Mouse (Mus musculus) c-Kit-negative CD71-positive TER-119-positive erythroid progenitor cells, embryonic 14.5 days (primary cell): ENCODE measurements around the gene S100a7a.

Source experiments
- DNase-seq: peaks from one replicate; pipeline ENCODE4 v3.0.0-alpha.2; 2013; ENCODE audit warnings: low read depth, low spot score

Gene S100a7a

DNA sequence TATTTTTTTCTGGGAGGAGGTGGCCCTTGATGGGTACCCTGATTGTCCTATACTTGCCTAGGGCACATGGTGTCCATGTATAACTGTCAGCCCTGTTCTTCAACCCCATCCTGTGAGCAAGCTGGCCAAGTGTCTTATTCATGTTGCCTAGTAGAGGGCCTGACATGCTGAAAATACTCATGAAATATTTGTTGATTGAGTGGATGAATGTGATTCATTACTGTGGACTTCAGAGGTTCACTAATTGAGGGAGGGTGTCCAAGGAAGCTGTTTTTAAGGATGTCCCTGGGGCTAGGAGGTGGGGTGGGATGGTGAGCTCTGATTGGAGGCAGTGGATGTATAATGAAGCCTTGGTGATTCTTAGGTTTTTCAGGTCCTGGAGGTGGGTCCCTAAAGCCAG is at the start of gene S100a7a:
Gene S100a7a (plus strand): TSS at position 301 of the 400 bp plus-strand sequence.
- no peak for DNase-seq

DNA sequence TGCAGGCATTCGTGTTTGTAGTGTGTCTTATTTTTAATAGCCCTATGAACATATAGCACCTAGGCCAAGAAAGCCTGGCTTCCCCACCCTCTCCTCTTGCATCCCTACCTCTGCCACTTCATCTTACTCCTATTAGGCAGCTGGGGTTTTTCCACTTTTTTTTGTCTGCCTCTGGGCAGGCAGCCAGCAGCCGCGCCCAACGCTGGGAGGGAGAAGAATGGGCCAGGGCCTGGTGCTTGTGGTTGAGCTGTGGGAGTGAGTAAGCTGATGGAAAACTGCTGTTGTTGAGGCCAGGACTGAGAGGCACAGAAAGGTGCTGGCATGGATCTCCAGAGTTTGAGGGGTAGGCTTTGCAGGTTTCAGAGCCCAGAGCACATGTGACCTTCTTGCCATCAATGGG is 49.4 kb upstream of the S100a7a start:
- no peak for DNase-seq

DNA sequence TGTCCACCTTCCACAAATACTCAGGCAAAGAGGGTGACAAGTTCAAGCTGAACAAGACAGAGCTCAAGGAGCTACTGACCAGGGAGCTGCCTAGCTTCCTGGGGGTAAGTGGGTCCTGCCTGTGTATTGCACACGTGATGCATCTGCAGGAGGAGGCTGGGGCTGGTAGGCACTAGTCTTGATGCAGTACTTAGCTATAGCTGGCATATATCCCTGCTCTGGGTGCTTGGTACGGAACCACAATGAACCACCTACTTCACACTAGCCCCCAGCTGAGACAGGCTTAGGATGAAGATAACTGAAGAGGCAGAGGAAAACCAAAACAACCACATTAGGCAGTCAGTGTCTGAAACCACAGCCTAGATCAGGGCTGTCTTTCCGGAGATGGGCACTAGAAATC is 48.8 kb upstream of the S100a7a start:
- DNase-seq: no peak

DNA sequence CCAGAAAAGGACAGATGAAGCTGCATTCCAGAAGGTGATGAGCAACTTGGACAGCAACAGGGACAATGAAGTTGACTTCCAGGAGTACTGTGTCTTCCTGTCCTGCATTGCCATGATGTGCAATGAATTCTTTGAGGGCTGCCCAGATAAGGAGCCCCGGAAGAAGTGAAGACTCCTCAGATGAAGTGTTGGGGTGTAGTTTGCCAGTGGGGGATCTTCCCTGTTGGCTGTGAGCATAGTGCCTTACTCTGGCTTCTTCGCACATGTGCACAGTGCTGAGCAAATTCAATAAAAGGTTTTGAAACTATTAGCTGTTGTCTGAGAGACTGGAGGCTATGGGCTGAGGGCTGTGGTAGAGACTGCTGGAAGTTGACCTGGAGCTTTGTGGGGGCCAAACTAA is 48.1 kb upstream of the S100a7a start:
- DNase-seq: no peak

DNA sequence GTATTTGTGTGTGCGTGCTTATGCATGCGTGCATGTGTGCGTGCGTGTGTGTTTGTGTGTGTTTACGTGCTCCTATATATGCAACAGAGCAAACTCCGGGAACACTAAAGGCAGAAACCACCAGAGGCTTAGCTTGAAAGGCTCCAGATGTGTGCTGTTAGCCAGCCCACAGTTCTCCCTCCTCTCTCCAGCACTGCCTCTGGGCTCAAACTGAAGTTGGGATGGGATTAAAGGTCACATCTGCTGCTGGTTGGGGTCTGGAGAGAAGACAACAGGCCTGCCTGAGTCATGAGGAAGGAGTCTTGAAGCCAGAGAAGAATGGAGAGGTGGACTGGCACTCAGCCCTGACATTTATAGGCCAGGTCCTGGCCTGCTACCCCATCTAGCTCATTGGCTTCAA is 47.6 kb upstream of the S100a7a start:
- DNase-seq: no peak

DNA sequence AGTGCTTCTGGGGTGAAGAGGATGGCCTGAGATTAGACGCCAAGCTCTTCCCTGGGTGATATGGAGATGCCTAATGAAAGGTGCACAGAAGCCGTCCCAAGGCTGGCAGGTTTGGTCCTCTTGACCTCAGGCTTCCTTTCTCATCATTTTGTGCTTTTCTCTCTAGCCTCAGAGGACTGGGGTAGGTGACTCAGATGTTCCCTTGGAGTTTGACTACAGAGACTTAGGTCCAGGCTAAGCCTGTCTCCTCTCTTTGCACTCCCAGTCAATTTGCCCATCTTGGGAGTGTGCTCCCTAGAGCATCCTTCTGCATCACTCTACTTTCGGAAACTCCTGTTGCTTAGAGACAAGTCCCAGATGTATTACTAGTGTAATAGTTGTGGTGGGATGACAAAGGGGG is 46.5 kb upstream of the S100a7a start:
- DNase-seq: no peak

DNA sequence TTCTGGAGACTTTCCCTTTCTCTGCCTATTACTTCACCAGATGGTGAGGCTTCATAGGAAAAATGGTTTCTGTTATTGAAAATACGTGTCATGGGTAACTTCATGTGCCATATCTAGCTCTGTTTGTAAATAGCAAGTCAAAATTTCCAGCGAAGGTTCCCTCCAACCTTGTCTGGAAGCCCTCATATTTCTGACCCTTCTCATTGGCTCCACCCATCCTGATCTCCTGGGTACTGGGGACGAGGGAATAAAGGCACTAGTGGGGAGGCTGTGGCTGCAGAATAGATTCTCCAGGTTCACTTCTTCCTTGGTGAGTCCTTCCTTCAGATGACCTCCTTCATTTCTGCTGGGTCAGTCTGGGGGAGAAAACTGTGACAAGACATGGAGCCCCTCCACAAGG is 45.6 kb upstream of the S100a7a start, which contains the start of gene S100a5:
Gene S100a5 (plus strand): TSS at position 301 of the 400 bp plus-strand sequence.
- DNase-seq: no peak

DNA sequence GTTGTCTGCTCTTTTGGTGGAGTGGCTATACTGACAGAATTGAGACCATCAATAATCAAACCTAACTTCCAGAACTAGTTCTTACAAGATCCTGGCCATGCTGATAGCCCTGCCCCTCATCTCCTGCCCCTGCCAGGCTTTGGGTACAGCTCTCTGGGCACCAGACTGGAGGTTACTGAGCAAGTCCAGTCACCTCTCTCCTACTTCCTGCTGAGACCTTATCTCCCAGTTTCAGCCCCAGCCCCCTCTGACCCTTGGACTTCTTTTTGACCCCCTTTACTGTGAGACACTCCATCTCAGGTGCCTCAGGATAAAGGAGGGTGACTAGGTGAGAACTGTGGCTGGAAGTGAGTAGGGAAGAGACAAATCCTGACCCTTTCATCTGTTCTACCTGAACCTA is 44.7 kb upstream of the S100a7a start:
- DNase-seq: no peak

DNA sequence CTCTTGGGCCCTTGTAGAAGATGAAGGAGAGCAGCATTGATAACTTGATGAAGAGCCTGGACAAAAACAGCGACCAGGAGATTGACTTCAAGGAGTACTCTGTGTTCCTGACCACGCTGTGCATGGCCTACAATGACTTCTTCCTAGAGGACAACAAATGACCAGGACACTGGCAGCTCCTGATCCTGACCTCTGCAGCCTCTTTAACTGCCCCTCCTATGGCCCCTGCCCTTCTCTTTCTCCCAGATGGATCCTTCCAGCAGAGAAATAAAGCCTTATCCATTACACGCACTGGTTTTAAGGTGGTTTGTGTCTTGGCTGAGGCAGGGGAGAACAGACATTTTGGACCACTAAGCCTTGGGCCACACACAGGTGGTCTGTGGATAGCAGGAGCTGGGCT is 42.3 kb upstream of the S100a7a start:
- no peak for DNase-seq

DNA sequence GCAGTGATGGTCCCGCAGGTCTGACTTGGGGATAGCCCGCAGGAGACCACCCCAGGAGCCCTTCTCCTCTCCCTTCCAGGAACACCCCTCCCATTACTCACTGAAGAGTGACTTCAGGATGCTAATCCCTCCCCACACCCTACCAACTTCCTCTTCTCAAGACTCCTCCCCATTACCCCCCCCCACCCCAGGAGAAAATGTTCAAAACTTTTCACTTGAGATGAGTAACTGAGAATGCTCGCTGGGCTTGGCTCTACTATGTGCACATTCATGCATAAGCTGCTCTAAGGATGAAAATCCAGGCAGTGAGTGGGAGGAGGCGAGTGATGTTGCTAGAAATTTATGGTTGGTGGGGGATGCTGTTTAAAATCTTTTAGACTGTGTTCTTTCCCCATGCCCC is 41.8 kb upstream of the S100a7a start:
- no peak for DNase-seq

DNA sequence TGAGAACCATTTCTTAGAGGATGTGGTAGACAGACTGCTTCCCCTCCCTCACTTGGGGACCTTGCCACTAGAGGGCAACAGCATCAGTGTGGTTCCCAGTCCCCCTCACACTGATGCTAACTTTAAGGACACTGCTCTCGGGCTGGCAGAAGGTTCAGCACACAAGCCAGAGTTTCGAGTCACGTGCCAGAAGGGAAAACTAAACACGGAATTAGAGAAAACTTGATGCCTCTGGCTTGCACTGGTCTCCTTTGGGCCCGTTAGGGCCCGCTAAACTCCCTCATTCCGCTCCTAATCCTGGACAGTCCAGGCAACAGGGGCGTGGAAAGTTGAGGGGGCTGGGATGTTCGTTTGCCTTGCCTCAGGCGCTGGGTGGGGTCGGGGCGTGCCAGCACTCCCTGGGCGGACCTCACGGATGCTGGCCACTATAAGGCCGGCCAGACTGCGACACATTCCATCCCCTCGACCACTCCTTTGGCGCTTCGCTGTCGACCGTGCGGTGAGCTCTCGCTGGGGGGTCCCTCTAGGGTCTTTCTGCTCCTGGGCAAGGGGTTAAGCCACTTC is 41.0 kb upstream of the S100a7a start, which contains the start of gene S100a6:
Gene S100a6 (plus strand): TSS at position 155 of the 564 bp plus-strand sequence.
- no peak for DNase-seq

DNA sequence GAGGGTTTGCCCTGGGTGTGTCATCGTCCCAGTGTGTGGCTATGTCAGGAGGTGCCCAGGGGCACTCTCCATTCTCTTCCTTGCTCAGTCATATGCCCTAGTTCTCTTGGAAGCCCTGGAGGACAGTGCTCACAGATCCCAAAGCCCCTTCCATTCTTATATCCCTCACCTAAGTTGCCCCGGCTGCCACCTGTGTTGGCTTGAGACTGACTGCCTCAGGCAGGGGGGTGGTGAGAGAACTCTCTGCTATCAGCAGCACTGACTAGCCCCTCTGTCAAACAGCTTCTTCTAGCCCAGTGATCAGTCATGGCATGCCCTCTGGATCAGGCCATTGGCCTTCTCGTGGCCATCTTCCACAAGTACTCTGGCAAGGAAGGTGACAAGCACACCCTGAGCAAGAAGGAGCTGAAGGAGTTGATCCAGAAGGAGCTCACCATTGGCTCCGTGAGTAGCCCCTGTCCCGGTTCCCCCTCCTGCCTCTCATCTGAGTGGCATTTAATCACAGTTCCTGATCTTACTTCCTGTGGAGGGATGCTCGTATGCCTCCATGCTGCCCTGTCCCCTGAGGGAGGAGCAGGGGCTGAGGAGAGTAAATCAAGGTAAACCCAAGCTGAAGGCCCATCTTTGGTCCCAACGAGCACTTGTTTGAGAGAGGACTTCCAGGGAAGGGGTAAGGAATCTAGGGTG is 40.2 kb upstream of the S100a7a start:
- DNase-seq: no peak

DNA sequence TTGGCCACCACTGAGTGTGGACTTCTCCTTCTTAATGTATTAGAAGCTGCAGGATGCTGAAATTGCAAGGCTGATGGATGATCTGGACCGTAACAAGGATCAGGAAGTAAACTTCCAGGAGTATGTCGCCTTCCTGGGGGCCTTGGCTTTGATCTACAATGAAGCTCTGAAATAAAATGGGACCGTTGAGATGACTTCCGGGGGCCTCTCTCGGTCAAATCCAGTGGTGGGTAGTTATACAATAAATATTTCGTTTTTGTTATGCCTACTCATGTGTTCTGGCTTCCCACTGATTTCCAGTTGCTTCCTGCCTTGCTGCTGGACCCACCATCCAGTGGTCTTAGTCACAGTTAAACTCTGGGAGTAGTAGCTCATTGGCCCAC is 39.7 kb upstream of the S100a7a start:
- no peak for DNase-seq

DNA sequence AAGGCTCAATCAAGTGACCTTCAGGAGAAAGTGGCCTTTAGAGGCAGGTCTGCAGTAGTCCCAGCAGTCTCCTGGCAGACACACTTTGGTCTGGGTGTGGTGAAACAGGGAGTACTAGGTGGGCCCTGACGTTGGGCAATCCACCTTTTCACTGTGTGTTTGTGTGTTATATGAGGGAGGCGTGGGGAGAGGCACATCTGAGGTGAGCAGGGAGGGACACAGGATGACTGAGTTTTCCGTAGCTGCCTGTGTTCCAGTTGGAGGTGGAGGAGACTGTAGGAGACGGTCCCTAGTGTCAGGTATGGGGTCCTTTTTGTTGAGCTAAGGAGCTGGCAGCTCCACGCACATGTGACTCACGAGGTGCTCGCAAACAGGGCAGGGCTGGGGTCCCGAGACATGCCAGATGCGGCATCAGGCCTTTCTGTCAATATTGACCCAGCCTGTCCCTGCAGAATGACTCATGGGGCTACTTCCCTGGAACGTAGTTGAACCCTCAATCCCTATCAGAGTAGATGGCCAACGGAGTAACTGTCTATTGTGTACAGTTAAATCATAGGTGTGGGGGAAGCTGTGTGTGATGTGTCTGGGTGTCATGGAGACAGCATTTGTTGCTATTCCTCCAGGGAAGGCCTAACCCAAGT is 39.1 kb upstream of the S100a7a start:
- no peak for DNase-seq

DNA sequence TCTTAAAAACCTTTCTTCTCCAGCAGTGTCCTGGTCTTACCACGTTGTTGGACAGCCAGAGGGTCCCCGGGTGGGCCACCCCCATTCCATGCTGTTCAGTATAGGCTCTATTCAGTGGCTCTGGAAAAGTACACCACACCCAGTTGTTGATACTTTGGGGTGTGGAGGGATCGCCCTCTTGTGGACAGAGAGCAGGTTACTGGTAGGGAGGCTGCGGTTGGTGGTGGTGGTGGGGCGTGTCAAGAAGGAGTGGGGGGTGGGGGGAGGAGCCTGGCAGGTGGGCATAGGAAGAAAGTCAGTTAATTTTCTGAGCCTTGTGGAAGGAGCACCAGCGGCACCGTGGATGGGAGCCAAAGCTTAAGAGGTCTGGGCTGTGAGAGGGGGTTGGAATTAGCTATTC is 38.4 kb upstream of the S100a7a start:
- DNase-seq: no peak

DNA sequence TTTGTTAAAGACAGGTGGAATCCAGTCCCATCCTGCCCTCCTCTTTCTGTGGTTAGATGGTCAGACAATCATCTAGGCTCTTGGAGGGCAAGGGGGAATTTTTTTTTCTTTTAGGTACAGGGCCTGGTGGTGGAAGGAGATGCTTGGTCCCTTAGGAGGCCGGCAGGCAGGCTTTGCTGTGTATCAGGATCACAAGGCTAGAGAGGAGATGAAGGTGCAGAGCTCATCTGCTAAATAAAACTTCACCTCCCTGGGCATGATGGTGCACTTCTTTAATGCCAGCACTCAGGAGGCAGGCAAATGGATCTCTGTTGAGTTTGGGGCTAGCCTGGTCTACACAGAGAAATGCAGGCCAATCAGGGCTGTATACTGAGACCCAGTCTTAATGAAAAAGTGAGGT is 37.9 kb upstream of the S100a7a start:
- DNase-seq: no peak

DNA sequence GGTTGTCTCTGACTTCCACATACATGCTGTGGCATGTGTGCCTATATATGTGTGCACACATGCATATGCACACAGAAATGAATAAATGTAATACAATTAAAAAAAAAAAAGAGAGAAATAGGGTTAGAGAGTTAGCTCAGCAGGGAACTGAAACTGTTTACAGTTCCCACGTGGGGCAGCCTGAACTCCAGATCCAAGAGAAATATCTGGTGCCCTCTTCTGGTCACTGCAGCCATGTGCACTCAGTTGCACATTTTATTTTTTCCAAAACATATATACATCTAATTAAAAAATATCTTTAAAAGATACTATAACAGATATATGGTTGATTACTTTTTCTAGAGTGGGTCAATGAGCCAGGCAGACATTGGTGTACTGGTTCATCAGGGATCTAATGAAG is 36.2 kb upstream of the S100a7a start:
- DNase-seq: no peak

DNA sequence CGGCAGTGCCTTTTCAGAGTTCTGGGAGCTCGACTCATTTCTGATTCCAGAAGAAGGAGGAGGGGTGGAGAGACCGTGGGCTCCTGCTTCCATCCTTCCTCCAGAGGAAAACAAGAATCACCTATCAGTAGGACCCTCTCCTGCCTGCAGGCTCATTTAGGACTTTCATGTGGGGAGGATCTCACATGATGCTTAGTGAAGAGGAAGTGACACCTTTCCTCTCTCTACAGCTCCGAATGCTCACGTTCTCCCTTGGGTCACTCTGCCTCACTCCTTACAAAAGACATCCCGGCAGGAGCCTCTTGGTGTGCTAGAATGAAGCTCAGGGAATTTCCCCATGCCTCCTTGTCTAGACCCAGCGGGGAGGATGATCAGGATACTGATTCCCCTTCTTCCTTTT is 32.3 kb upstream of the S100a7a start:
- no peak for DNase-seq

DNA sequence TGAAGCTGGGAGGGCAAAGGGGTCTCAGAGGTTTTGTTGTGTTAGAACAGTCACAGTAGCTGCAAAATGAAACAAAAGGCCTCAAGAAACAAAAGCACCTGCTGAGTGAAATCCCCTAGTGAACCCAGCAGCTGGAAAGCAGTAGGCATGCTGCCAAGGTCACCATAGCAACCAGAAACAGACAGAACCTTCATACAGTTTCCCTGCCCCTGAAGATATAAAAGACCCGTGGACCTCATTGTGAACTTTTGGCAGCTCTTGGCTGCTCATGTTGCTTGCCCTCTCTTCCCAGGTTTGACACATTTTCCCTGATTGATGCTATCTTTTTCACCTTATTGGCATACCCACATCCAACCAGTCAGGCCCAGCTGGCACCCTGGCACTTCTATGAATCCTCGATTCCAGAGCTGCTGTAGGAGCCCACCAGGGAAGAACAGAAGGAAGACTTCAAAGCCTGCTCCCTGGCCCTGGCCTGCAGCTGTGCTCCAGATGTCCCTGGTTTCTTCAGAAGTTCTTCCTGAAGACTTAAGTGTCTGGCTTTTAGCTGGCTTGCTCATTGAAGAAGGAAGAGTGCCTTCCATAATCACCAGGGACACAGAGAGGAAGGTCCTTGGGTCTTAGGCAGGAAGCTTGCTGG is 30.3 kb upstream of the S100a7a start:
- no peak for DNase-seq

DNA sequence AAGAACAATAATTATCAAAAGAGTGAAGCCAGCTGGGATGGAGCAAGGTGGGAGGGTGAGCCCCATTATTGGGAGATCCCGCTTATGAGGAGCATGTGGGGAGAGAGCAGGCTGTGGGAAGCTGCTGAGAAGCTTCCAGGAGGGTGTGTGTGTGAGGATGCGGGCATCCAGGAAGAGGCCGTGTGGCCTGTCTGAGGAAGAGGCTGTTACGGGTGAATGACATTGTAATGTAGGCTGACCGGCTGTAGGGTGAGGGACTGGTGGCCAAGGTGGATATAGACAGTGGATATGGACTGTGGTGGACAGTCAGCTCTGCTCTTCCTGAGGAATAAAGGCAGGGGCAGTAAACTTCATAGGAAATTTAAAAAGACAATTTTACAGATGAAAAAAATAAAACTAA is 28.3 kb upstream of the S100a7a start:
- DNase-seq: no peak

DNA sequence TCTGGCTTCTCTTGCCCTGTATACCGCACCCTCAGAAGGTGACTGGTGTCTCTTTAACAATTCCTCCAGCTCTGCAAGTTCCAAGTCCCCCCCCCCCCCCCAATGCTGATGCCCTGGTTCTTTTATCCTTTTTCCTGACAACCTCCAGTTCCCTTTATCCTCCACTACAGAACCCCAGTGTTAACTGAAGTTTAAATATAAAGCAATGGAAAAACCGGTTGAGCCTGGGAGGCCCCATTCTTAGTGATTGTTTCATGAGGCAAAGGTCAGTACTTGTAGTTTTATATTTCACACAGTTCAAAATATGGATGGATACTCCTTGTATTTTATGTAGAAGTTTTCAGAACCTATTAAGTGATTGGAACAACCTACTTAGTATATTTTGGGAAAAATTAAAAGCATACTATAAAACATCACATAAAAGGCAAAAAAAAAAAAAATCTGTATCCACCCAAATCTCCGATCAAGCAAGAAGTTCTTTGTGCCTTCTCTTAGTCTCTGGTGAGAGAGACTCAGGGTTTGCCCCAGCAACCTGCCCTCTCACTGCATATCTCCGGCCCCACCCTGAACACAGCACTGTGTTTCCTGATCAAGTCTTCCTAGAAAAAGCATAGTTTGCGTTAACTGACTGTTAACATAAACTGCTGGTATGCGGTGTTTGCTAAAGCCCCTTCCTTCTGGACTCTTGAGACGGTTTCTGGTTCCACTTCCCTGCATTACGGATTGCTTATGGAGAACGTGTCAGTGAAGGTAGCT is 27.4 kb upstream of the S100a7a start:
- DNase-seq: no peak

DNA sequence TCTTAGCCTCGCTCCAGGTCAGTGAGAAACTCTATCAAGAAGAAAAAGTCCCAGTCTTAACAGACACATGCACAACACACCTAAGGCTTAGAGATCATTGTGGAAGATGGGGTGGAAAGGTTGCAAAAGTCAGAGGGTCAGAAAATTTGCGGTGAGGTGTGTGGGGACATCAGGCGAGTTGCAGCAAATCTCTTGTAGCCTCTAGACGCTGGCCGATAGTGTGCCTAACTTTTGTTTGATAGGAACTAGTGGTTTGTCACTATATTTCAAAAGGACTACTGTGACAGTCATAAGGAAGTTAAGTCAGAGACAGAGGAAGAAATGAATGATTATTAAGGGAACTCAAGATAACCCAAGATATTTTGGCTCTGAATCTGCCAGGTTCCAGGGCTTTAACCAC is 26.5 kb upstream of the S100a7a start:
- DNase-seq: no peak
